14 mouse cellular contexts compared by ENCODE assay signal in genomic region chr5:22584556-22584955, GRCm38 (mm10). TPM values are rescaled to one million over a fixed set of nuclear protein-coding genes. Genes with fewer than 3 reads are reported as not detected.
A peak's percentile ranks its signal among the peaks of the same experiment; 100 is the strongest.
DNase-seq lines count a peak whose midpoint lies in the region; ATAC-seq and TF ChIP-seq lines count a peak whose summit lies in the region.
"Had no signal": no experiment of that assay in that cellular context is flagged by ENCODE, and none has a peak within 500 bp of the region (broad histone marks: within the 10 kb centered on the region; RNA-seq: fewer than 3 reads in every experiment).

No protein-coding gene starts in this region.

- no peak overlapping the region for H3K27ac ChIP-seq in gastrocnemius, adult 2 months
- H3K27ac ChIP-seq in liver, postnatal 0 days (ENCODE audit: low read depth): no peak overlapping the region
- no peak overlapping the region for H3K27ac ChIP-seq in liver, embryonic 12.5 days
- no peak overlapping the region for H3K27ac ChIP-seq in MEL (ENCODE audit: control insufficient read depth, low read depth, low read length)
- H3K27ac ChIP-seq: forebrain, embryonic 10.5 days; midbrain, embryonic 12.5 days; neural tube, embryonic 12.5 days had no signal

- no peak overlapping the region for H3K4me2 ChIP-seq in liver, postnatal 0 days (ENCODE audit: low read depth, low read length)
- no peak overlapping the region for H3K4me2 ChIP-seq in liver, embryonic 12.5 days
- H3K4me2 ChIP-seq: midbrain, embryonic 12.5 days; neural tube, embryonic 12.5 days had no signal

- no peak for ATAC-seq in liver, postnatal 0 days
- ATAC-seq in liver, embryonic 12.5 days: no peak
- ATAC-seq: inflammation-experienced regulatory T-cells, adult 6 months had no signal

- DNase-seq in gastrocnemius, adult 2 months: no peak
- no peak for DNase-seq in gastrocnemius, postnatal 10 days
- no peak for DNase-seq in liver, postnatal 0 days
- DNase-seq in MEL (ENCODE audit: low read depth, low spot score): no peak
- peak; percentile 48 for DNase-seq in retina, embryonic 14.5 days (ENCODE audit: low spot score)
- no peak for DNase-seq in right cerebral cortex, postnatal 25 days
- no peak for DNase-seq in kidney, postnatal 4 days
- DNase-seq: gastrocnemius, postnatal 36 days; thymus, postnatal 4 days had no signal

- WGBS in liver, postnatal 0 days (ENCODE audit: insufficient replicate concordance): 68% methylated on average over 2 of the region's 2 CpGs
- 42% methylated on average over 2 of the region's 2 CpGs for WGBS in liver, embryonic 12.5 days (ENCODE audit: insufficient replicate concordance)

- TF ChIP-seq POLR2A in MEL (IDR thresholded peaks at IDR 0.05; ENCODE audit: control insufficient read depth in 1 of 2, insufficient read depth in 1 of 2, low read depth in 1 of 2, low read length in 2 of 2, poor library complexity in 1 of 2): no peak

- TF ChIP-seq CTCF in gastrocnemius, adult 2 months (IDR thresholded peaks at IDR 0.05): peak; percentile 25; the same call in 1 of the 2 replicates
- TF ChIP-seq CTCF in liver, postnatal 0 days (IDR thresholded peaks at IDR 0.05; ENCODE audit: low read depth): peak; percentile 52
- TF ChIP-seq CTCF in MEL (IDR thresholded peaks at IDR 0.05 in 2 of 3, conservative IDR thresholded peaks at IDR 0.05 in 1 of 3; ENCODE audit: control insufficient read depth in 1 of 3, insufficient read depth in 1 of 3, low read depth in 2 of 3, low read length in 3 of 3, poor library complexity in 1 of 3, severe bottlenecking in 1 of 3): peak in 1 of 3 experiments; percentile 43; a peak in 2 of 6 replicates

- no peak overlapping the region for H3K4me3 ChIP-seq in gastrocnemius, adult 2 months
- no peak overlapping the region for H3K4me3 ChIP-seq in liver, postnatal 0 days (ENCODE audit: low read depth, low read length)
- H3K4me3 ChIP-seq in liver, embryonic 12.5 days: no peak overlapping the region
- no peak overlapping the region for H3K4me3 ChIP-seq in MEL (ENCODE audit: control insufficient read depth in 1 of 2, insufficient read depth in 1 of 2, low read depth in 2 of 2, low read length in 2 of 2)
- H3K4me3 ChIP-seq: forebrain, embryonic 10.5 days; midbrain, embryonic 12.5 days; neural tube, embryonic 12.5 days had no signal

- no peaks in the 10 kb centered on the region for H3K36me3 ChIP-seq in liver, postnatal 0 days (replicated peaks; ENCODE audit: insufficient read depth, low read length)
- no peaks in the 10 kb centered on the region for H3K36me3 ChIP-seq in liver, embryonic 12.5 days
- no peaks in the 10 kb centered on the region for H3K36me3 ChIP-seq in MEL (ENCODE audit: control insufficient read depth in 1 of 2, insufficient read depth in 2 of 2, low read length in 2 of 2)
- H3K36me3 ChIP-seq: forebrain, embryonic 10.5 days; midbrain, embryonic 12.5 days; neural tube, embryonic 12.5 days had no signal

- intact Hi-C loops in gastrocnemius, adult 2 months (cut with DNase I): no loop called here

- TF ChIP-seq RAD21 in MEL (IDR thresholded peaks at IDR 0.05; ENCODE audit: low read depth, low read length): peak; percentile 35

- H3K9ac ChIP-seq in liver, postnatal 0 days (replicated peaks): no peak overlapping the region
- H3K9ac ChIP-seq in liver, embryonic 12.5 days: no peak overlapping the region
- no peak overlapping the region for H3K9ac ChIP-seq in MEL (ENCODE audit: control insufficient read depth, low read depth, low read length, poor library complexity, severe bottlenecking)
- H3K9ac ChIP-seq: midbrain, embryonic 12.5 days; neural tube, embryonic 12.5 days had no signal

- H3K4me1 ChIP-seq in liver, postnatal 0 days (ENCODE audit: insufficient read depth): peaks cover 6% of the 10 kb centered on the region; the same call in 1 of the 2 replicates
- H3K4me1 ChIP-seq in liver, embryonic 12.5 days: no peaks in the 10 kb centered on the region
- no peaks in the 10 kb centered on the region for H3K4me1 ChIP-seq in MEL (ENCODE audit: control insufficient read depth in 1 of 2, insufficient read depth in 2 of 2, low read length in 2 of 2)
- H3K4me1 ChIP-seq: forebrain, embryonic 10.5 days; midbrain, embryonic 12.5 days; neural tube, embryonic 12.5 days had no signal

- no peaks in the 10 kb centered on the region for H3K27me3 ChIP-seq in liver, postnatal 0 days (ENCODE audit: insufficient read depth, low read length)
- H3K27me3 ChIP-seq in liver, embryonic 12.5 days (replicated peaks): no peaks in the 10 kb centered on the region
- H3K27me3 ChIP-seq in MEL (ENCODE audit: control insufficient read depth in 1 of 2, insufficient read depth in 2 of 2, low read length in 2 of 2): peaks cover 1 to 2% of the 10 kb centered on the region in 2 experiments; a peak in 2 of 4 replicates
- H3K27me3 ChIP-seq: midbrain, embryonic 12.5 days; neural tube, embryonic 12.5 days had no signal

- TF ChIP-seq EP300 in liver, postnatal 0 days (IDR thresholded peaks at IDR 0.05; ENCODE audit: low read depth): no peak
- TF ChIP-seq EP300 in MEL (IDR thresholded peaks at IDR 0.05; ENCODE audit: low read depth in 1 of 2, low read length in 2 of 2): no peak

- no peaks in the 10 kb centered on the region for H3K9me3 ChIP-seq in liver, postnatal 0 days (ENCODE audit: low read length)
- H3K9me3 ChIP-seq in liver, embryonic 12.5 days (replicated peaks): no peaks in the 10 kb centered on the region
- no peaks in the 10 kb centered on the region for H3K9me3 ChIP-seq in MEL (replicated peaks; ENCODE audit: insufficient read depth, low read length)
- H3K9me3 ChIP-seq: forebrain, embryonic 10.5 days; midbrain, embryonic 12.5 days; neural tube, embryonic 12.5 days had no signal

- no peaks in the 10 kb centered on the region for H3K79me2 ChIP-seq in MEL (ENCODE audit: control insufficient read depth, insufficient read depth, low read length, poor library complexity)

TF ChIP-seq in MEL, 35 proteins besides CTCF, POLR2A, EP300 and RAD21:
- TF ChIP-seq SMC3 (IDR thresholded peaks at IDR 0.05; ENCODE audit: low read depth, low read length): peak; percentile 26; the same call in 1 of the 2 replicates
- TF ChIP-seq TCF12 (IDR thresholded peaks at IDR 0.05; ENCODE audit: low read depth, low read length): no peak

RNA-seq across cellular contexts. Expression of gene Orc5, which starts 34.3 kb away (rescaled TPM):
- 1 to 10 TPM; 7.1 to 8.7 TPM for total RNA-seq in gastrocnemius, adult 2 months (2021)
- 10 to 100 TPM in 1 of 2 experiments, 1 to 10 TPM in 1; 8.8 to 11.5 TPM for total RNA-seq in gastrocnemius, postnatal 10 days (2021)
- polyA plus RNA-seq in liver, postnatal 0 days (2015; fragmentation: Nextera tagmentation; extraction: Ambion mirVana): 26.0 and 26.3 TPM in 2 replicates
- polyA plus RNA-seq in liver, embryonic 12.5 days (2016; fragmentation: Nextera tagmentation; extraction: Ambion mirVana): 66.5 and 72.8 TPM in 2 replicates
- 68.0 and 76.5 TPM in 2 replicates for total RNA-seq in MEL (2012; rRNA removed)
- polyA plus RNA-seq in MEL (2012; ENCODE audit: insufficient read depth in 1 of 2, insufficient read length in 2 of 2, low read depth in 1 of 2, low replicate concordance in 2 of 2, missing spikeins in 1 of 2): 10 to 100 TPM in 1 of 2 experiments, not detected in 1; 75.7 TPM
